Mouse (Mus musculus) gastrocnemius, adult 8-10 months (tissue): ENCODE measurements at regions not wholly inside any gene's neighbourhood (a gene's known extent, or its start where the extent isn't known, plus 50 kb on each side); places are given as distances from the start of the nearest gene placed in this dataset.
A peak's percentile ranks its signal among the peaks of the same experiment; 100 is the strongest.

ENCODE experiments used
- DNase-seq, 2 experiments: peaks; one replicate each; pipeline ENCODE4 v3.0.0; 2022; ENCODE audit warnings: low spot score in 2 of 2

DNA sequence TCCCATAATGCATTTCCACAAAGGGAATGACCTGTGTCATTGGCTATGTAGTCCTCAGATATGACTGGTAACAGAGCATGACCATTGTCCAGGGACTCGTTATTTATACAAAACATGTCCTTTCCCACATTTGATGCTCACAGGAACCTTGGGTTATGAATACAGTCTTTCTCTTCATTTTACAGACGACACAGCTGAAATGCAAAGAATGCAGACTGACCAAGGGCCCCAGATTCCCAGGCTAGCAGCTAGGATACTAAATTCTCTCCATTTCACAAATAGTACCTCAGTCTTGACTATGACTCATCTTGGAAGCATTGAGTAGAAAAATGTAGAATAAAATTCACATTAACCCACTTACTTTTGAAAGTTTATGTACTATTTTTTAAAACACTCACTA, 182.7 kb upstream of the Sox4 start:
- no peak for DNase-seq

DNA sequence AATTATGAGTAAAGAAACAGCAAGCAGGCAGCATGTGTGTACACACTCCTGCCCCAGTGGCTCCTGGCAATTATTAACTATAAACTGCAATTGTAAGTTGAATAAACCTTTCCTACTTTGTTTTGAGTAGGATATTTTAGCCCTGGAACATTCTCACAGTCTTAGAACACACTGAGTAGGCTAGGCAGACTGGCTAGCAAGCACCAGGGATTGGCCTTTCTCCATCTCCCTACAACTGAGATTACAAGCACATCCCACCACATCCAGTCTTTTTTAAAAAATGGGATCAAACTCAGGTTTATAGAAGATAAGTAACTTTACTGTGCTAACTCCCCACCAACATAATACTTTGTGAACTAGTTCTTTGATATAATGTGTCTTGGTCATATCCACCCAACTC, 174.0 kb upstream of the Sox4 start:
- DNase-seq: no peak

DNA sequence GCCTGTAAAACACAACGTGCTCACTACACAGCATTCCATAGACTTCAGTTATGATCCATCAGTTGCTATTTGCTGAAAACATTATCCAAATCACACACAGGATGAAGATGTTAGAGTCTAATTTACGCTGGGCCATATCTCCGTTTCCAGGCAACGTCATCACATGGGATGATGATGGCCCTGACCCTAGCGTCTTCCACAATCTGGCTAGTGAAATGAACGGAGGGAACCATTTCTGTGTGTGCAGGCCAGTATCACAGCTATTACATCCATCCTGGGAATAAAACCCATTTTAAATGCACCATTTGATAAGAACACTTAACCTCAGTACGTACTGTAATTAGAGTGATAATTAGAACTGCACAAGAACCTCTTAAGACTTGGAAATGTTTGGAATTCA, 170.0 kb upstream of the Sox4 start:
- no peak for DNase-seq

DNA sequence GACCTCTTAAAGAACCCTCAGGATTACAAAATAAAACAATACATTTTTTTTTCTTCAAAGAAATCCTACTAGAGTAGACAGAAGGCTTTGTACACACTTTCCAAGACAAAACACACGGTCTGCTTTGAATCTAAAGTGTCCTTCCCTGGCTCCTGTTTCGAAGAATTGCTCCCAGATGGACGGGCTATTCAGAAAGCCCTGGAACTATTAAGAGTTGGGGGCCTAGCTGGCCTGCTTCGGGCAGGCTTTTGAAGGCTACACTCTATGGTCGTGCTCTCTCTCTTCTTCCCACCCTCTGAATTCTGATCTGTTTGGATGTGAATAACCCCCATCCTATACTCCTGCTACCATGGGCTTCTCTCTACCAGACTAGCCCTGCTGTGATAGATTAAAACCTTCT, 167.6 kb upstream of the Sox4 start:
- no peak for DNase-seq

DNA sequence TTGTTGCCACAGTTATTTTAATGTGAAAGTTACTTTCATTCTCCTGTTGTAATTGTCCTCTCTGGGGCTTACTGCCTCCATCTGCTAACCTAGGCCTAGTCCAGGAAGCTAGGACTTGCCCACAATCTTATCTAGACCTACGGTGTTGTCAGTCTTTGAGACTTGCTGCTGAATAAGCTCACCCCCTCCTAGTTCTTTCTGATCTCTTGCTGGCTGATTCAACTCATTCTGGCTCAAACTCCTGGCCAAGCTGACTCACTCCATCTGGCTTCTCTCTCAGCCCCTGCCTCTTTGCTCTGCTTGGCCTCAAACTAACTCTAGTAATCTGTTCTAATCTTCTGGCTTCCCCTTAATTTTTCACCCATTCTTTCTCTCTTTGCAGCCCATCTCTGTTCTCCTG, 165.8 kb upstream of the Sox4 start:
- no peak for DNase-seq

DNA sequence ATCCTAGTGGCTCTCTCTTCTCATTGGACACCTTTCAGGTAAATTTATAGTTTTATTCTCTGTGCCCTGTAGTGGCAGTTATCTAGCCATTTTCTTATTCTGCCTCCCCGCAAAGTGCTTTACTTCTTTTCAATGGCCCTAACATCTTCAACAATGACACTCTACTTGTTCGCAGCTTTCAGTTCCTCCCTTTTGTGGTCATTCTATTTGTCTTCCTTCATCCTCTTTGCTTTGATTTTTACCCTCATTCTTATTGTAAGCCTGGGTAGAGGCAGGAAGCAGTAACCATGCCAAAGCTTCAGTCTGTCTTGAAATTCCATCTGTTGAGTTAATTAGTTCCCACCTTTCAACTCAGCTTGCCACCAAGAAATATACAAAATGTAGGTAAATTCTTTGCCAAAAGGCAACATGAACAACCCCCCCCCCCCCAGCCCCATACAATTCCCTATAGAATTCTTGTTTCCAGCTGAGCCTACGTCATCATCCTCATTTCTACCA, 161.5 kb upstream of the Sox4 start:
- no peak for DNase-seq

DNA sequence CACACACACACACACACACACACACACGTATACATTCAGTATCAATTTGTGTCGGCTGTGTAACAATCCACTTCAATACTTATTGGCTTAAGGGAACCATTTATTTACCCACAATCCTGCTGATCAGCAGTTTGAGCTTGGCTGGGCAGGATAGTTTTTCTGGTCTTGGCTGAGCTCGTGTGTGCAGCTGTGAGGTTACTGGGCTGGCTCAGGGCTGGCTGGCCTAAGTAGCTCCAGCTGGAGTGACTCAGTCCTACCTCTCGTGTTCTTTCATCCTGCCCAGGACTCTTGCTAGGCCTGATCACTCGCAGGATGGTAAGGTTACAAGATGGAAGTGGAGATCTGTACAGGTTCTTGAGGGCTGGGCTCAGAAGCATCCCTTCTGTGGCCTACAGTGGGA, 156.6 kb upstream of the Sox4 start:
- peak; percentile 23 to 30 for DNase-seq

DNA sequence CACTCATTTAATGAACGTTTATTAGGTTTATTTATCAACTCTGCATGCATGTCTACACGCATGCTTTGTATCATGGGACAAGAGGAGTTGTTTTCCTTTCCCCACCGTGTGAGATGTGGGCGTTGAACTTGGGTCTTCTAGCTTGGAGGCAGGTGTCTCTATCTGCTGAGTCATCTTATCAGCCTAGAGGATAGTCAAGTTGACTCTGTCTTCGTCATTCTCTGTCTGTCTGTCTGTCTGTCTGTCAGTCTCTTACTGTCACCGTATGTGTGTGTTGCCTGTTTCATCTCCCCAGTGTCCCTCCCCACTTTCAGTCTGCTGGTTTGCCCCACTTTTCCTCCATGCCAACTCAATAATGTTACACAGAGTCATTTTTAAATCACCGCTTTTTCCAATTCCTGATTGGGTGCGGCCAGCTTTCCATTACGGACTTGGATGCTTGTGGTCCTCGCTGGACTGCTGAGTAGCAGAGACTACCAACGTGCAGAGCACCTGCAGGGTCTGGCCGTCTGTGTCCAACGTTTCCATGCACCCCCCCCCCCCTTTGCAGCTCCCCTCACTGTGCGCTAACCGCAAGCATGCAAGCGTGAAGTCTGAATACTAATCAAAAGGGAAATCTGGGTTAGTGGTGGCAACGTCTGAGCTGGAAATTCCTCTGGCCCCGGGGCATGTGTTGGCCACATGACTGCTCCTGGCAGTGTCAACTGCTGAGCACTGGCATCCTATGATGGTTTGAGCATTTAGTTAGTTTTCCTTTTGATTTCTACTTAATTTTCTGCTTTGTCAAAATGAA, 155.7 kb upstream of the Sox4 start:
- DNase-seq: no peak

DNA sequence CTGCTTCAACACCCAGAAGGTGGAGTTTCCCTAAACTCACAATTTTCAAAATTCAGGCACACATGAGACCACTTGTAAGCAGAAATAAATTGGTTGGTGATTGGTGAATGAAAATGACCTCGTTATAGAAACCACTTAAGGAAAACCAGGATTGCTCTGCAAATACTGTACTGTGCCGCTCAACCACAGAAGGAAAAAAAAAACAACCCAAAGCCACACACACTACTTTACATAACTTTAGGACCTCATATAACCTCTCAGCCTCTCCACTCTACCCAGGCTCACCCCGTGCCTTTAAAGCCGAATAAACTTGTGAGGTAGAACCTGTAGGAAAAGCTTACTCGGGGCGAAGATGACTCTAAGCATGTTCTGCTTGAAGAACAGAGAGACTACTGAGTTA, 154.7 kb upstream of the Sox4 start:
- DNase-seq: no peak

DNA sequence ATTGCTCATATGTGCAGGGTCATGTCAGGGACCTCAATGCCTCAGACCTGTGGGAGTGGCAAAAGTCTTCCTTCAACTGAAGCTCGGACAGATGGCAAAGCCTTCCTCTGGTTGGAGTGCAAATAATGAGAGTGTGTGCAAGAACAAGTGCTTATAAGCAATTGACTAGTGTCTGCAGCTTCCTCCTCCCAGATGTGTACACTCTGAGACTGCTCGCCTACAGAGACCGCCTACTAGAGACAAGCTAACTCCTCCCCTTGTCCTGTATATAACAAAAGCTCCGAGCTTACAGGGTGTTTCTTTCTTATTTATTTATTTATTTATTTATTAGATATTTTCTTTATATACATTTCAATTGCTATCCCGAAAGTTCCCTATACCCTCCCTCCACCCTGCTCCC, 138.7 kb upstream of the Sox4 start:
- DNase-seq: no peak

DNA sequence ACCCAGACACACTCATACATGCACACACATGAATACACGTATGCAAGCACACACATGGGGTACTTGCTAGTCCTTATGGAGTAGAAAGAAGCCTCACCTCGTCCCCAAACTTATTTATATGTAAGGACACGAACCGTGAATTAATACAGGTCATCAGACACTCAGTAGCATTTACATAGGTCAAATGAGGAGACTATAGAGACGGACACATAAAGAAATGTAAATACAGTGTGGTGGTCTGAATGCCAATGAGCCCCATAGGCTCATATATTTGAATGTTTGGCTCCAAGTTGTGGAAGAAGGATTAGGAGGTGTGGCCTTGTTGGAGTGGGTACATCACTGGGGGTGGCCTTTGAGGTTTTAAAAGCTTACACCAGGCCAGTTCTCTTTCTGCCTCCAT, 133.3 kb upstream of the Sox4 start:
- no peak for DNase-seq

DNA sequence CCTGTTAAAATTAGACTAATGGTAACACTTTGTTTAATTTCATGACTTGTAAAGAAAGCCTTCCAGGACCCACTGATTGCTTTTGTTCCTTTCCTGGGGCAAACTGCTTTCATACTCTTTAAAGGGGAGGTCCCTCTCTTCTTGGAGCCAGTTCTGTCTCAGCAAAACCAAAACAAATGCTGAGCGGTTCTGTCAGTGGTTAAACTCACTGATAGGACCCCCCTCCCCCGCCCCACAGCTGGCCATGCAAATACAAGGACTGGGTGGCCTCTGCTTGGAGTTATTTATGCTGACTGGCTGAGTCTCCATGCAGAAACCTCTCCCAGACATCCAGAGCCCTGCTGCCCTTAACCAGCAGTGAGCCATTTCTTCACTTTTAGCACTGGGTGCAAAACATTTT, 127.6 kb upstream of the Sox4 start:
- DNase-seq: no peak

DNA sequence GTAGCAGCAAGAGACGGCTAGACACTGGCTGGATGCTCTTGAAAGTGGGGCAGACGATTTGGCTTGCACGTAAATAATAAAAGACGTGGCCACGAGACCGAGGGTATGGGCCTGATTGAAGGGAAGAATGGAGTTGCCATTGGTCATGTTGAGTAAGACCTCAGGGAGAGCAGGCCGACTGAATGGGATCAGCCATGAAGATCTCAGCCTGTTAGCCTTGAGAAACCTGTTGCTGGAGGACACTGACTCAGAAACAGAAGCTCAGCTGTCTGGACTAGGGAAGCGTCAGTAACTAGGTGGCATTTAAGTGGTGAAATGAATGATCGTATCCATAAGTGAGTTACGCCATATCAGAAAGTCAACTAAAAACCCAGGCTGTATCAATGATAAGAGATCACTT, 126.3 kb upstream of the Sox4 start:
- DNase-seq: no peak

DNA sequence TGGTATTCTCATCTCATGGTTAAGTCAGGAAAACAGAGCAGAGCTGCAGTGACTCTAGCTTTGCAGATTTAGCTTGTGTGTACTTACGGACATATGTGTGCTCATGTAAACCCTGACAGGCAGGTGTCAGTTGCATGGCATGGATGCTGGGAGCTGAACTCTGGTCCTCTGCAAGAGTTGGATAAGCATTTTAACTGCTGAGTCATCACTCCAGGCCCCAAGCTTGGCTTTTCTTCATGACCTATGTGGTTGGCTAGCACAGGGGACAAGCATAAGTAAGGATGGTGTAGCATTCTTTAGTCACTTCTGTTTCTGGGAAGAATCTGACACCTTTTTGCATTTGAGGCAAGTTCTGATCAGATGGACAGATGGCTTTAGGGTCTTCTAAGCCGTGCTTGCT, 120.1 kb upstream of the Sox4 start:
- no peak for DNase-seq

DNA sequence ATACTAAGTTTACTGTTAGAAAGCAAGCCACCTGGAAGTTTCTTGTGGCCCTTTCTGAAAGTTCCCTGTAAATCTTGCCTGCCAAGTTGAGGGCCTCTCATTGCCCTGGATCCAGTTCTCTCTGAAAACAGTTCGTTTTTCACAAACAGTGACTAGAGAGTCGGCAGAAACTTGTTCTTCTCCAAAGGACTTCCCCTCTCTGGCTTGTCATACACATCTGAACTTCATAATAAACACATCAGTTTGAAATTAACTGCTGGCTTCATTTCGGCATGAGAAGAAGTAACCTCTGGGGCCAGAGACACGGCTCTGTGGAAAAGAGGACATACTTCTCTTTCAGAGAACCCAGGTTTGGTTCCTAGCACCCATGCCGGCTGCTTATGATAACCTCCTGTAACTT, 110.4 kb upstream of the Sox4 start:
- DNase-seq: no peak

DNA sequence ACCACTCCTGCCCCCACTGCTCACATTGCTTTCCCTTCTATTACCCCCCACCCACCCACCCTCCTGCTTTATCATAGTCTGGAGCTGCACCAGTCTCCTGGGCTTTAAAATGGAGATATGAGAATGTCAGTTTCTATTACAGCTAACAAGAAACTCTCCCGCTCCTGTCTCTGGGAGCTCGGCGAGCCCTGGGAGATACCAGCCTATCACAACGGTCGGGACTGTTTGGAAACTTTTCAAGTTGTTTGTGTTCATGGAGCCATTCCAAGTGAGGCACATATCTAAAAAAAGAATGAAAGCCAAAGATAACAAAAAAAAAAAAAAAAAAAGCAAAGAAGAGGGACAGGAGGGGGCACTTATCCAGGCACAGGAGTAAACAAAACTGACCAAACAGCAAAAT, 105.2 kb upstream of the Sox4 start:
- DNase-seq: no peak

DNA sequence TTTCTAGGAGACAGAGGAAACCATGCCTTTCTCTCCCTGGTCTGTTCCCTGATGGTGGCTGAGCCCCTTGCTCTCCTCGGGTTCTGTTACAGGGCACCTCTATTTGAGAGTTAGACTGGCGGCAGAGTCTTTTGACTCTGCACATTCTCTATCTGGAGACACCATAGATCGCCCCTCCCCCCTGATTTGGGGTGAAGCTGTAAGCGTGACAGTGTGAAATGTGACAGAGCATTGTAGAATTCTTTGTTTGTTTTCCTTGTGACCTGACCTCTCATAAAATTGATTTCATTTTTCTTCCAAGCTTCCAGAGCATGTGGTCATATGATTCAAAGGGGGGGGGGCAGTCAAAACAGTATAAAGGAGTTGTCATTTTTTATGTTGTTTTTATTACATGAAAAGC, 96.2 kb upstream of the Sox4 start:
- DNase-seq: no peak

DNA sequence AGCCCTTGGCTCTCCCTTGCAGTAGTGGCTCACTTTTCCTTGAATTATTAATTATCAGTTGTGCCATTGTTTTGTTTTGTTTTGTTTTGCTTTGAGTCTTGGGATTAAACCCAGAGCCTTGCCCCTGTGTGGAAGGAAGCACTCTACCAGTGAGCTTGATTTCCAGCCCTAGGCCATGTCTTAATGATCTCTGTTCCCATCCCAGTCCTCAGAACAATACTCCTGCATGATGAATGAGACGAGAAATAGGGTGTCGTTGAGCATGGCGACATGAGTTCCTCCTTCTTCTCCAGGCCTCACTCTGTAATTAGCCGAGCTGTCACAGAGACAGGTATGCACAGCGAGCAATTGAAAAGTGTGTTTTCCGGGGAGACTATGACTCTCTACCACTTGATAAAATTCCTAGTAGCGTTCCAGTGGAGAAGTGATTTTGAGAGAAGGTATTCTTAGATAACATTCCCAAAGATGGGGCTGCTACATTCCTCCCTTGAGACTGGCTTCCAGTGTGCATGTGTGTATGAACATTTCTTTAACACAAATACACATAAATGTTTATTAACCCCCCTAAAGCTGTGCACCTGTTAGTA, 95.6 kb upstream of the Sox4 start:
- no peak for DNase-seq

DNA sequence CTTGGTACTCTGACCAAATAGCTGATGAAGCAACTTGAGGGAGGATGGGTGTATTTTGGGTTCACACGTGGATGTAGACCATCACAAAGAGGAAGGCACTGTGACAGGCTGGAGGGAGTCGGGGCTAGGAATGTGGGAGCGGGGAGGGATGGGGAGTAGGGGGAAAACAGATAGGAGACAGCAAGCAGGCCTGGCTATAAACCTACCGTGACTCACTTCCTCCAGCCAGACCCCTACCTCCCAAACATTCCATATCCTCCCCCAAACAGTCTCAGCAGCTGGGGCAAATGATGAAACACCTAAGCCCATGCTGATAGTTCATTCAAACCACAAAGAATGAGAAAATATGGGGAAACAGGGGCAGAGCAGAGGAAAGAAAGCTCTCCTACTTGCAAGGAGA, 91.1 kb upstream of the Sox4 start:
- DNase-seq: no peak

DNA sequence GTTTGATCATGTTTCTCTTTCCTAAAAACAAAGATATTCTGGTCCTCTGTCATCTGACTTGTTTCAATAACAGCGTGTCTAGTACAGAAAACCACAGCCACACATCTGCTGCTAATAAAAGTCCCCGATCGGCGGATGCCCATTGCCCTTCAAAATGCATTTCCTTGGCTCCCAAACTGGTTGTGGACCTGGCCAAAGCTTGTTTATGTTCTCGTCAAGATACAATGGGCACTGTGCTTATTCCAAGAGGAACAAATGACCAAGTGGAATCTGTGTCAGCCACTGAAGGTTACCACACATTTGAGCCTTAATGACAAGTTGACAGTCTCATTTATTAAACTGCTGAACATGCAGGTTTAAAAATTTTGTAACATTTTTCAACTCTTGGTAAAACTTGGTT, 86.8 kb upstream of the Sox4 start:
- DNase-seq: no peak

DNA sequence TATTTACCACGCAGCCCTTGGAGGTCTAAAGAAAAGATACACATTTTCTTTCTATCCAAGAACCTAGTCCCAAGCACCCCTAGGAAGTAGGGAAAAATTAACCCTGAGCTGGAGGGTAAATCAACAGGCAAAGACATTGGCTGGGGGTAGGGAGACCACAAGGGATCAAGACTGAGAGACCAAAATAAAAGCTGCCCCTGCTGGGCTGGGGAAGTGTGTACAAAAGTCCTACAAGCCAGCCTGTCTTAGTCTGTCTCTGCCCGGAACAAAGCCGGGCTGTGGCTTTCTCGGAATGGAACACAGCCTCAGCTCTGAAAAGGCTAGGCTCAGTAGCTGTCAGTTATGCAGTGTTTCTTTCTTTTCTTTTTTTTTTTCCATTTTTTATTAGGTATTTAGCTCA, 81.4 kb upstream of the Sox4 start:
- DNase-seq: no peak

DNA sequence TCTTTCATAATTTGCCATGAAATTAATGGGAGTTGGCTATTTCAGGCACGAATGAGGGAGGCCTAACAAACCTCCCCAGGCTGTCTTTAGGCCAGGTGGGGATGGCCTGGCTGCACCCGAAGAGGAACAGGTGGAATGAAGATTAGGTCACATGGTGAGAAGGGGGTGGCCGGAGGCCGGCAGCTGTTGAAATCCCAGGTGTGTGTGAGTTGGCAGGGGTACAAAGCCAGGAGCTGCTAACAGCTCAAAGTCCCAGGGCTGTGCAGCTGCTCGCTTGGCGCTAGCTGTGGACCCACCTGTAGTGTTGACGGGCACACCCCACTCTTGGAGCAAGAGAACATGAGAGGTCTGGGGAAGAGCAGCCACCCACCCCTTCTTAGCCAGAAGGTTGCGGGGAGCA, 80.9 kb upstream of the Sox4 start:
- no peak for DNase-seq

DNA sequence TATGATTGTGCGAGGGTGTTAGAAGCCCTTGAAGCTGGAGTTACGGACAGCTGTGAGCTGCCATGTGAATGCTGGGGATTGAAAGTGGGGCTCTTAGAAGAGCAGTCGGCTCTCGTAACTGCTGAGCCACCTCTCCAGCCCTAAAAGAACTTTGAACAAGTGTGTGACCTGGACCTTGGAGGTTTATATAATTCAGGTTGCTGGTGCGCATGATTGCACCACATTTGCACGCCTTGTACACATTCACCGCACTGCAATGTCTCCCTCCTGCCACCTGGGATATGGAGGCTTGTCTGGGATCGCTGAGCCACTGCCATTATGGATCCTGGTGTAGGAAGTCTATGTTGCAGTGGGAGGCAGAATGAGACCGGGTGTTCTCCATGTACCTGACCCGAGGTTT, 73.6 kb upstream of the Sox4 start:
- no peak for DNase-seq

DNA sequence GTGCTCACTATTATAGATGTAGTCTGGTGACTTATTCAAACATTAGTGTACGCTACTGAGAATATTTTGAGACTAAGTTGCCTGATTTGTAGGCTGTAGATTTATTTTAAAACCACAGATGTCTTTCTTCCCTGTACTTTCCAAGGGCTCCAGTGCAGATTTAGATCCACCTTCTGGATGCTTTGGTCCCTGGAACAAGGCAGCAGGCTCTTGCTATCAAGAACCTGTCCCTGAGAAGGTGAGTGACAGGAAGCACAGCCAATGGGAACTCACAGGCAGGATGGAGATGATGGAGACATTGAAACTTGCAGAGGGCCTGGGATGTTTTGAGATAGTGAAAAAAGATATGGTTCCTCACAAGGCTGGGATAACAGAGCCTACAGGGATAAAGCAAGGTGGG, 70.0 kb upstream of the Sox4 start:
- DNase-seq: no peak
